Mouse (Mus musculus) lung, postnatal 0 days (tissue): ENCODE measurements around the gene Lrrc26. TPM values are rescaled to one million over a fixed set of nuclear protein-coding genes. Genes with fewer than 3 reads are reported as not detected.
A peak's percentile ranks its signal among the peaks of the same experiment; 100 is the strongest.
"Not testable (repeated sequence)": the region's sequence is repeated elsewhere in the genome, so short reads cannot be mapped to it uniquely, and the experiment has no call there.

ENCODE experiments used
- ATAC-seq: fragments of 200-750 bp; cut with Nextera tagmentation; 2 replicates; pipeline ENCODE4 v1.8.0; 2017; ENCODE audit warnings: moderate library complexity
- DNase-seq: peaks from one replicate; pipeline ENCODE4 v3.0.0-alpha.2; 2016; ENCODE audit warnings: low spot score
- H3K27ac ChIP-seq: fragments of 300-500 bp; sonication (generic); 2 replicates; pipeline ENCODE4 v1.5.1; 2014; ENCODE audit warnings: antibody characterized with exemption, mild to moderate bottlenecking, low read length, mixed read lengths
- H3K27me3 ChIP-seq: fragments of 300-500 bp; sonication (generic); replicated peaks from 2 replicates; pipeline ENCODE4 v1.6.1; 2014; ENCODE audit warnings: low read length, mixed read lengths; ENCODE audit not compliant: insufficient read depth
- H3K36me3 ChIP-seq: fragments of 300-500 bp; sonication (generic); 2 replicates; pipeline ENCODE4 v1.6.1; 2014; ENCODE audit warnings: low read length, mixed read lengths; ENCODE audit not compliant: insufficient read depth
- H3K4me1 ChIP-seq: fragments of 300-500 bp; sonication (generic); 2 replicates; pipeline ENCODE4 v1.6.1; 2014; ENCODE audit warnings: antibody characterized with exemption, low read depth, low read length, mixed read lengths; ENCODE audit not compliant: insufficient read depth
- H3K4me2 ChIP-seq: fragments of 300-500 bp; sonication (generic); replicated peaks from 2 replicates; pipeline ENCODE4 v1.6.1; 2014; ENCODE audit warnings: low read depth, mild to moderate bottlenecking, low read length, moderate library complexity, mixed read lengths
- H3K4me3 ChIP-seq: fragments of 300-500 bp; sonication (generic); 2 replicates; pipeline ENCODE4 v1.5.1; 2014; ENCODE audit warnings: low read depth, low read length
- H3K9ac ChIP-seq: fragments of 300-500 bp; sonication (generic); replicated peaks from 2 replicates; pipeline ENCODE4 v1.6.1; 2014; ENCODE audit warnings: low read depth, mild to moderate bottlenecking
- H3K9me3 ChIP-seq: fragments of 300-500 bp; sonication (generic); 2 replicates; pipeline ENCODE4 v1.6.1; 2016; ENCODE audit warnings: low read length, mixed read lengths
- CTCF ChIP-seq: IDR thresholded peaks from 2 replicates; pipeline ENCODE4 v1.5.1; 2016; ENCODE audit warnings: antibody characterized with exemption, mild to moderate bottlenecking
- EP300 ChIP-seq: IDR thresholded peaks from 2 replicates; pipeline ENCODE4 v1.6.1; 2016; ENCODE audit warnings: antibody characterized with exemption, mild to moderate bottlenecking, control low read depth
- WGBS: fragments of 180-500 bp; shearing (Covaris S2); extraction: QIAGEN DNeasy Blood & Tissue Kit; methylation state at CpG from one replicate; pipeline ENCODE4 v1.1.7; 2014; 5-methylcytosine and 5-hydroxymethylcytosine counted together
- polyA plus RNA-seq: library from polyadenylated mRNA; unstranded; fragments of >200 nt; fragmentation: Nextera tagmentation; extraction: Ambion mirVana; gene quantifications from 2 replicates; pipeline ENCODE4 v1.2.1, GENCODE M21; 2015

Gene Lrrc26
- polyA plus RNA-seq, 1 experiment from 2014 or later: 46.5 TPM

DNA sequence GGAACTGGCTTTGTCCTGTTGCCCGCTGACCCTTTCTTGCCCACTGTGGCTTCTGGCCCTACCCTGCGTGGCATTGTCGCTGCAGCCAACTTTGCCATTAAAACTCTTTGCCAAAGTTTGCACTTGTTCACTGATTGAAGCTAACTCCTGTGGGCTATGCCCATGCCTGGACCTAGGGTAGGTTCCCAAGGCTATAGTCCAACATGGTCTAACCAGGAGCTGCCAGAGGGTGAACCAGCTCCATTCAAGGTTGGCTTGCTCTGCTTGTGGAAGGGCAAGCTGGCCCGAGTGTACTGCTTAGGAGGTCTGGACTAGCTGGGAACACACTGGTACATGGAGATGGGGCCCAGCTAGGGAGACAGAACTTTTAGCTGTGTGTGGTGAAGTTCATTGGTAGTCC is 45.6 kb upstream of the Lrrc26 start:
- Histone ChIP-seq H3K4me3 (no peak overlapping the region), H3K9me3 (no peaks in the 10 kb centered on the region), H3K9ac (no peak overlapping the region), H3K4me1 (peaks cover 11% of the 10 kb centered on the region), H3K4me2 (no peak overlapping the region), H3K27ac (no peak overlapping the region), H3K36me3 (peaks cover 15% of the 10 kb centered on the region; the same call in 1 of the 2 replicates), H3K27me3 (peaks cover 9% of the 10 kb centered on the region; the same call in 1 of the 2 replicates)
- ATAC-seq (no peak), DNase-seq (no peak)
- TF ChIP-seq CTCF: no peak
- no peak for TF ChIP-seq EP300
- 83% methylated on average over 4 of the region's 4 CpGs for WGBS

DNA sequence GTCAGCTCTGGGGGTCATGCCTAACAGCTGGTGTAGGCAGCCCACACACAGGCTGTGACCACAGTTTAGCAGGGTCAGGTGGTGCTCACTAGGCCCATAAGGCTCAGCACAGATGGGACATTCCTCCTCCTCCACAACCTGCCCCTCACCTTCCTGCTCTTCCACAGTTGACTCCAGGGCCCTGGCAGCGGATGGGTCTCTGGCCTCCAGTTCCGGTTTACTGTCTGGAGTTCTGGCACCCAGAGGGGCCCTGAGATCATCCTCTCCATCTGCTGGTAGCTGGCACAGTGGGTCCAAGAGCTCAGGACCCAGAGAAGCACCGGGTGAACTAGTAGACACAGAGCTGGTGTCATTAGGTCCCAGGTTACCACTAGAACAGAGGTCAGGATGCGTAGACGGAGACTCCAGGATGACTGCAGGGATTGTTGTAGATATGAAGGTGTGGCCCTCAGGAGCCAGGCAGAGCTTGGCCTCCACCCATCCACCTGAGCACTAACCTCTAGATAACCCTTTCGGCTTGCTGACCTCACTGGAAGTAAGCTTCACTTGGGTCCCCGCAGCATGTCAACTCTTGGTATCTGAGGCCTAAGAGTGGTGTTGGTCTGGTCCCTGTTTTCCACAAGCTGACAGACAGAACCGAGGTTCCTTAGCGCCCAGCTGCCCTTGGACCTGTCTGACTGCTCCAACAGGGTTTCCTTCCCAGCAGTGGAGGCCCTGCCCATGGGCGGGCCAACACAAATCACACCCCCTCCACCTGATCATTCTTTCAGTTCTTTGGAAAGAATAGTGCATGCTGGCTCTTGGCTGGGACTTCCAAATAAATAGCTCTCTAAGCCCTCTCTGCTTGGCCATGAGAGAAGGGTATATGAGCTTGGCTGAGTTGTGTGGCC is 43.3 kb upstream of the Lrrc26 start, which contains the start of gene AL732309.1:
AL732309.1 (minus strand) TSS at position 681 of the 890 bp plus-strand sequence.
- Histone ChIP-seq H3K27me3 (peaks cover 7% of the 10 kb centered on the region; the same call in 1 of the 2 replicates), H3K4me2 (no peak within 1 kb of the TSS), H3K4me3 (no peak within 1 kb of the TSS), H3K36me3 (peaks cover 24% of the 10 kb centered on the region), H3K27ac (no peak within 1 kb of the TSS), H3K4me1 (peaks cover 7% of the 10 kb centered on the region; the same call in 1 of the 2 replicates), H3K9ac (no peak within 1 kb of the TSS), H3K9me3 (no peaks in the 10 kb centered on the region)
- WGBS: 79% methylated on average over 10 of the region's 10 CpGs
- DNase-seq (peak; percentile 26), ATAC-seq (peak; percentile 38; the same call in 1 of the 2 replicates)
- TF ChIP-seq CTCF (no peak), EP300 (no peak)

DNA sequence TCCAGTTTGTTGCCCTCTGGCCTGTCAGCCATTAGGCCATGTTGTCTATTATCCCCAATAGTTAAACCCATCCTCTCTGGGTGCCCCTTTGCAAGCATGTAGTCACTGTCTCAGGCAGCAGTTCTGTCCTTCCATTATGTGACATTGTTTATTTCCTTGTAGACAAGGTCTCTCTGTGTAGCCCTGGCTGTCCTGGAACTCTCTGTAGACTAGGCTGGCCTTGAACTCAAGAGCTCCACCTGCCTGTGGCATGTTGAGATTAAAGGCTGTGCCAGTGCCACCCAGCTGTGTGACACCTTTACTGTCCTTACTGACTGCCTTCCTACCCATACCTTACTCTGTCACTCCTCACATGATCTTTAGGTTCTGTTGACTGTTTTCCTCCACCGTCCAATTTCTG is 37.4 kb upstream of the Lrrc26 start:
- H3K4me2 ChIP-seq: no peak overlapping the region
- 72% methylated on average over 1 of the region's 1 CpGs for WGBS
- H3K9ac ChIP-seq: no peak overlapping the region
- H3K27me3 ChIP-seq: no peaks in the 10 kb centered on the region
- H3K4me3 ChIP-seq: no peak overlapping the region
- peaks cover 11% of the 10 kb centered on the region for H3K4me1 ChIP-seq
- no peaks in the 10 kb centered on the region for H3K9me3 ChIP-seq
- H3K27ac ChIP-seq: no peak overlapping the region
- H3K36me3 ChIP-seq: peaks cover 22% of the 10 kb centered on the region
- TF ChIP-seq CTCF (peak; percentile 58), EP300 (no peak)
- ATAC-seq: no peak
- no peak for DNase-seq

DNA sequence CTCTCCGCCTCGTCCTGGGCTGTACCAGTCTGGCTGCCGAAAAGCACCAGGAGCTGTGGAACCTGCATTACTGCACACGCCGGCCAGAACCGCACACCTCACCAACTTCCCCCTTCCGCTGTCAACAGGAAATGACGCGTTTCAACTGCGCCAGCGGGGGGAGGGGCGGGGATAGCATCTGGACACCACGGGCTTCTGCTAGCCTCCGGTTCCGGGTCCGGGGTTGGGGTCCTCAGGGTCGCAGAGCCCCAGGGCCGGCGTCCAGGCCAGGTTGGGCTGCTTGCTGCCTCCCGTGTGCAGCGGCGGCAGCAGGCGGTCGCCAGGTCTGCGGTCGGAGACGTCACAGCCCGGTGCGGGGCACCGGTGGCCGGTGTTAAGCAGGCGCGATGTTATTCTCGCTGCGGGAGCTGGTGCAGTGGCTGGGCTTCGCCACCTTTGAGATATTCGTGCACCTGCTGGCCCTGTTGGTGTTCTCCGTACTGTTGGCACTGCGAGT is 34.4 kb upstream of the Lrrc26 start, which contains the start of gene Tmem203:
Tmem203 (plus strand) TSS at position 156 of the 496 bp plus-strand sequence.
- peak within 1 kb of the TSS; percentile 84 for H3K27ac ChIP-seq
- WGBS: under 1% methylated on average over 39 of the region's 39 CpGs
- H3K9ac ChIP-seq: peak within 1 kb of the TSS; percentile 90
- ATAC-seq (peak; percentile 95), DNase-seq (peak; percentile 95)
- H3K27me3 ChIP-seq: no peaks in the 10 kb centered on the region
- TF ChIP-seq EP300: peak; percentile 62
- TF ChIP-seq CTCF: no peak
- no peaks in the 10 kb centered on the region for H3K9me3 ChIP-seq
- H3K4me3 ChIP-seq: peak within 1 kb of the TSS; percentile 98
- H3K36me3 ChIP-seq: peaks cover 4% of the 10 kb centered on the region
- H3K4me2 ChIP-seq: peak within 1 kb of the TSS; percentile 84
- H3K4me1 ChIP-seq: peaks cover 11% of the 10 kb centered on the region

GRCm38 (mm10) chr2:25256443-25257109 is 33.1 kb upstream of the Lrrc26 start:
- peak; percentile 61 for TF ChIP-seq CTCF
- WGBS: 46% methylated on average over 10 of the region's 12 CpGs
- peak overlapping the region; percentile 98 for H3K4me3 ChIP-seq
- peaks cover 11% of the 10 kb centered on the region for H3K4me1 ChIP-seq
- not testable (repeated sequence) for H3K36me3 ChIP-seq, H3K9ac ChIP-seq, ATAC-seq, H3K9me3 ChIP-seq, H3K27me3 ChIP-seq, H3K27ac ChIP-seq
- H3K4me2 ChIP-seq: peak overlapping the region; percentile 84
- peak; percentile 56 for DNase-seq

DNA sequence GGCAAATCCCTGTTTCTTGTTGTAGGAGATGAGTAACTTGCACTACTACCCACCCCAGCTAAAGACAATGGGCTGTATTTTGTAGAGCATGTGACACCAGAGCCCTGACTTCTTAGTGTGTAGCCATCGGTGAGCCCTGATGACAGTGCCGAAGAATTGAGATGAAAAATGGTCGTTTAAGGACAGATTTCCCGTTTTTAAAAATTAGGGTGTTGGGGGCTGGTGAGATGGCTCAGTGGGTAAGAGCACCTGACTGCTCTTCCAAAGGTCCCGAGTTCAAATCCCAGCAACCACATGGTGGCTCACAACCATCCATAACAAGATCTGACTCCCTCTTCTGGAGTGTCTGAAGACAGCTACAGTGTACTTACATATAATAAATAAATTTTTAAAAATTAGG is 32.5 kb upstream of the Lrrc26 start:
- H3K9me3 ChIP-seq, H3K4me3 ChIP-seq, H3K9ac ChIP-seq, H3K4me2 ChIP-seq, ATAC-seq, DNase-seq, H3K27ac ChIP-seq, H3K36me3 ChIP-seq, H3K27me3 ChIP-seq: not testable (repeated sequence)
- H3K4me1 ChIP-seq: peaks cover 11% of the 10 kb centered on the region
- WGBS: 81% methylated on average over 5 of the region's 5 CpGs
